Mouse (Mus musculus): ENCODE data around the gene Ccdc74a. TPM values are rescaled to one million over a fixed set of nuclear protein-coding genes. Genes with fewer than 3 reads are reported as not detected.

The Ccdc74a gene
- total and polyA plus RNA-seq, 3 experiments: 0.16 to 0.32 (median 0.26) TPM

- Histone ChIP-seq H3K79me2 (replicated peaks; ENCODE audit: control insufficient read depth, insufficient read depth, low read length) (no peaks in the 10 kb centered on the region), H3K27ac (no peak overlapping the region), H3K4me3 (no peak overlapping the region), H3K4me1 (ENCODE audit: control insufficient read depth, insufficient read depth, low read length) (no peaks in the 10 kb centered on the region), H3K27me3 (ENCODE audit: control insufficient read depth, insufficient read depth, low read length) (no peaks in the 10 kb centered on the region), H3K9ac (ENCODE audit: low read depth, low read length) (no peak overlapping the region), H3K36me3 (ENCODE audit: control insufficient read depth, insufficient read depth, low read length) (no peaks in the 10 kb centered on the region)
- WGBS: 91% methylated on average over 3 of the region's 3 CpGs
- DNase-seq: no peak
- TF ChIP-seq CTCF (IDR thresholded peaks at IDR 0.05) (no peak), POLR2A (IDR thresholded peaks at IDR 0.05; ENCODE audit: insufficient read depth, low read depth, low read length) (no peak), EP300 (IDR thresholded peaks at IDR 0.05; ENCODE audit: insufficient read depth, low read depth, low read length) (no peak)
- intact Hi-C loops (cut with DNase I): no loop called here
Measured at GRCm38 (mm10) chr16:17639081-17639480, 7.2 kb upstream of the Ccdc74a start.

DNA sequence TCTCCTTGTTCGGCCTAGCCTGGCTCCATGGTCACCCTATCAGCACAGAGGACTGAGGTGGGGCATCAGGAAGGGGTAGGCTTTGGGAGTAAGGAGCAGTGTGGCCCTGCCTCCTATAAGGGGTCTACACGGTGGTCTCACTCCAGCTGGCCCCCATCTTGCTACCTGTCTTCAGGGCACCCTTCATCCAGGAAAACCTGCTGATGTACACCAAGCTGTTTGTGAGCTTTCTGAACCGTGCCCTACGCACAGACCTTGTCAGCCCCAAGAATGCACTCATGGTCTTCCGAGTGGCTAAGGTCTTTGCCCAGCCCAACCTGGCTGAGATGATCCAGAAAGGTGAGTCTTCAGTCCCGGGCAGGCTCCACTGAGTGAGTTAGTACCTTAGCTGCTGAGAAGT, 6.3 kb upstream of the Ccdc74a start:
- intact Hi-C loops (cut with DNase I): loop anchor here (5.0 kb wide), 1 partner anchor 172 kb away; no protein-coding TSS in a partner anchor
- H3K36me3 ChIP-seq (ENCODE audit: control insufficient read depth, insufficient read depth, low read length): no peaks in the 10 kb centered on the region

DNA sequence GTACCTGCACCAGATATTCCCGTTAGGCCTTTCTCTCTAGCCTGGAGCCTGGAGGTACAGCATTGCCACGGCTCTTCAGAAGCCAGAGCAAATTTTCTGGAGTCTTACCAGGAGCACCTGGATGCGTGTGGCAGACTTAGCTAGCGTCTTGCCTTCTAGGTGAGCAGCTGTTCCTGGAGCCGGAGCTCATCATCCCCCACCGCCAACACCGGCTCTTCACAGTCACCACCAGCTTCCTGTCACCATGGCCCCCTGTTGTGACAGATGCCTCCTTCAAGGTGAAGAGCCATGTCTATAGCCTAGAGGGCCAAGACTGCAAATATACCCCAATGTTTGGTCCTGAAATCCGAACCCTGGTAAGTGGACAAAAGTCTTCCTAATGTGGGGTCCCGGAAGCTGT, 5.6 kb upstream of the Ccdc74a start:
- no peak overlapping the region for H3K9ac ChIP-seq (ENCODE audit: low read depth, low read length)
- intact Hi-C loops (cut with DNase I): loop anchor here (5.0 kb wide), 1 partner anchor 172 kb away; no protein-coding TSS in a partner anchor
- no peak overlapping the region for H3K27ac ChIP-seq
- H3K4me3 ChIP-seq: no peak overlapping the region
- H3K36me3 ChIP-seq (ENCODE audit: control insufficient read depth, insufficient read depth, low read length): no peaks in the 10 kb centered on the region
- H3K79me2 ChIP-seq (replicated peaks; ENCODE audit: control insufficient read depth, insufficient read depth, low read length): no peaks in the 10 kb centered on the region
- WGBS: 96% methylated on average over 9 of the region's 9 CpGs
- DNase-seq: no peak
- H3K4me1 ChIP-seq (ENCODE audit: control insufficient read depth, insufficient read depth, low read length): no peaks in the 10 kb centered on the region
- no peaks in the 10 kb centered on the region for H3K27me3 ChIP-seq (ENCODE audit: control insufficient read depth, insufficient read depth, low read length)
- TF ChIP-seq POLR2A (IDR thresholded peaks at IDR 0.05; ENCODE audit: insufficient read depth, low read depth, low read length) (no peak), EP300 (IDR thresholded peaks at IDR 0.05; ENCODE audit: insufficient read depth, low read depth, low read length) (no peak)

More for the DNA sequence above, 6.3 kb upstream of the Ccdc74a start:
- Histone ChIP-seq H3K4me1 (ENCODE audit: control insufficient read depth, insufficient read depth, low read length) (no peaks in the 10 kb centered on the region), H3K27ac (no peak overlapping the region), H3K79me2 (replicated peaks; ENCODE audit: control insufficient read depth, insufficient read depth, low read length) (no peaks in the 10 kb centered on the region), H3K9ac (ENCODE audit: low read depth, low read length) (no peak overlapping the region), H3K27me3 (ENCODE audit: control insufficient read depth, insufficient read depth, low read length) (no peaks in the 10 kb centered on the region), H3K4me3 (no peak overlapping the region)
- DNase-seq: no peak
- WGBS: 98% methylated on average over 6 of the region's 6 CpGs
- no peak for TF ChIP-seq EP300 (IDR thresholded peaks at IDR 0.05; ENCODE audit: insufficient read depth, low read depth, low read length)
- TF ChIP-seq CTCF (IDR thresholded peaks at IDR 0.05): no peak
- TF ChIP-seq POLR2A (IDR thresholded peaks at IDR 0.05; ENCODE audit: insufficient read depth, low read depth, low read length): no peak

- Histone ChIP-seq H3K4me3 (no peak overlapping the region), H3K79me2 (replicated peaks; ENCODE audit: control insufficient read depth, insufficient read depth, low read length) (no peaks in the 10 kb centered on the region), H3K36me3 (ENCODE audit: control insufficient read depth, insufficient read depth, low read length) (no peaks in the 10 kb centered on the region), H3K9ac (ENCODE audit: low read depth, low read length) (no peak overlapping the region), H3K27ac (no peak overlapping the region), H3K27me3 (ENCODE audit: control insufficient read depth, insufficient read depth, low read length) (no peaks in the 10 kb centered on the region), H3K4me1 (ENCODE audit: control insufficient read depth, insufficient read depth, low read length) (no peaks in the 10 kb centered on the region)
- no peak for DNase-seq
- 74% methylated on average over 6 of the region's 6 CpGs for WGBS
- TF ChIP-seq EP300 (IDR thresholded peaks at IDR 0.05; ENCODE audit: insufficient read depth, low read depth, low read length): no peak
- TF ChIP-seq CTCF (IDR thresholded peaks at IDR 0.05): no peak
- intact Hi-C loops (cut with DNase I): loop anchor here (5.0 kb wide), 1 partner anchor 171 kb away; no protein-coding TSS in a partner anchor
Measured at GRCm38 (mm10) chr16:17641301-17641700, 5.0 kb upstream of the Ccdc74a start.

- Histone ChIP-seq H3K4me1 (ENCODE audit: control insufficient read depth, insufficient read depth, low read length) (0 out of 2 replicates have a peak, but pooled peaks cover 2% of the 10 kb centered on the region), H3K27me3 (ENCODE audit: control insufficient read depth, insufficient read depth, low read length) (no peaks in the 10 kb centered on the region), H3K9ac (ENCODE audit: low read depth, low read length) (no peak overlapping the region), H3K27ac (no peak overlapping the region), H3K4me3 (no peak overlapping the region), H3K36me3 (ENCODE audit: control insufficient read depth, insufficient read depth, low read length) (no peaks in the 10 kb centered on the region), H3K79me2 (replicated peaks; ENCODE audit: control insufficient read depth, insufficient read depth, low read length) (no peaks in the 10 kb centered on the region)
- TF ChIP-seq POLR2A (IDR thresholded peaks at IDR 0.05; ENCODE audit: insufficient read depth, low read depth, low read length) (no peak), EP300 (IDR thresholded peaks at IDR 0.05; ENCODE audit: insufficient read depth, low read depth, low read length) (no peak), CTCF (IDR thresholded peaks at IDR 0.05) (no peak)
- 83% methylated on average over 8 of the region's 8 CpGs for WGBS
- intact Hi-C loops (cut with DNase I): loop anchor here (5.0 kb wide), 1 partner anchor 170 kb away; no protein-coding TSS in a partner anchor
- DNase-seq: no peak
Measured at GRCm38 (mm10) chr16:17642311-17642710, 4.0 kb upstream of the Ccdc74a start.

DNA sequence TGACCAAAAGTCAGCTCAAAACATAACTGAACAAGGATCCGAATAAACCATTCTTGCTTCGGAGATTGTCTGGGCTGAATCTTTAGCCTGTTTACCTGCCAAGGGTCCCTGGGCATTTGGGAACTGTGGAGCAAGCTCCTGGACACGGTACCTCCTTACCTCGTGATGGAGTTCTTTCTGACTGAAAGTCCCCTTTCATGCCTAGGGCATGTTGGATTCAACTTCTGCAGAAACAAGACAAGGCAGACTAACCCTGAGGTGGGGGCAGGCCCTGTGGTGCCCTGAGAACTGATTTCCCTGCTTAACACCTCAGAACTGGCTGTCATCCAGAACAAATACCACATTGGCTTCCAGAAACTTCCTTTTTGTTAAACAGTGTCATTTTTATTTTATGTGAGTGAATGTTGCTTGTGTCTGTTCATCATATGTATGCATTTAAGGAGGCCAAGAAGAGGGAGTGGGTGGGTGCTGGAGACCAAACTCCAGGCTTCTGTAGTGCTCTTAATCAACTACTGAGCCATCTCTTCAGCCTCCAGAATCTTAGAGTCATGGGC, 2.8 kb upstream of the Ccdc74a start:
- TF ChIP-seq POLR2A (IDR thresholded peaks at IDR 0.05; ENCODE audit: insufficient read depth, low read depth, low read length) (no peak), CTCF (IDR thresholded peaks at IDR 0.05) (no peak), EP300 (IDR thresholded peaks at IDR 0.05; ENCODE audit: insufficient read depth, low read depth, low read length) (no peak)
- 88% methylated on average over 4 of the region's 4 CpGs for WGBS
- Histone ChIP-seq H3K27me3 (ENCODE audit: control insufficient read depth, insufficient read depth, low read length) (no peaks in the 10 kb centered on the region), H3K79me2 (replicated peaks; ENCODE audit: control insufficient read depth, insufficient read depth, low read length) (no peaks in the 10 kb centered on the region), H3K4me1 (ENCODE audit: control insufficient read depth, insufficient read depth, low read length) (0 out of 2 replicates have a peak, but pooled peaks cover 2% of the 10 kb centered on the region), H3K27ac (no peak overlapping the region), H3K4me3 (no peak overlapping the region), H3K9ac (ENCODE audit: low read depth, low read length) (no peak overlapping the region), H3K36me3 (ENCODE audit: control insufficient read depth, insufficient read depth, low read length) (no peaks in the 10 kb centered on the region)
- DNase-seq: no peak
- intact Hi-C loops (cut with DNase I): loop anchor here (5.0 kb wide), 1 partner anchor 169 kb away; no protein-coding TSS in a partner anchor

Measured in heart, adult 2 months (tissue).